Mouse (Mus musculus): ENCODE data around the gene C130079G13Rik.
"Not testable (repeated sequence)": the region's sequence is repeated elsewhere in the genome, so short reads cannot be mapped to it uniquely, and the experiment has no call there.

C130079G13Rik gene

DNA sequence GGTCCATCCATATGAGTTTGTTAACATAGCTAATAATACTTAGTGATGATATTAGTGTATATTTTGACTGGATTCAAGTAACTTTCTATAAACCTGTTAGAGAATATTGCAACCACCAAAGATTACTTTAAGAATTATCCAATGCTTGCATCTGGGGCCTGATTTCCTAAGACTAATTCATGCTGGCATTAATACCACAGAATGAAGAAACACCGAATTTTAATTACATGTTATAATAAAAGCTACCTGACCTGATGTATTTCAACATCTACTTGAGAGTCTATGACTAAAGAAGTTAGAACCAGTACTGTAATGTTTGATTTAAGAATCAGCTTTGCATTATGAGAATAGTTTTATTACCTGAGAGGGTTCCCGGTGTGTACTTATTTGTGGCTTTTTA is at the start of gene C130079G13Rik:
C130079G13Rik (plus strand) TSS at position 301 of the 400 bp plus-strand sequence.
- no peak for DNase-seq (ENCODE audit: low spot score)

DNA sequence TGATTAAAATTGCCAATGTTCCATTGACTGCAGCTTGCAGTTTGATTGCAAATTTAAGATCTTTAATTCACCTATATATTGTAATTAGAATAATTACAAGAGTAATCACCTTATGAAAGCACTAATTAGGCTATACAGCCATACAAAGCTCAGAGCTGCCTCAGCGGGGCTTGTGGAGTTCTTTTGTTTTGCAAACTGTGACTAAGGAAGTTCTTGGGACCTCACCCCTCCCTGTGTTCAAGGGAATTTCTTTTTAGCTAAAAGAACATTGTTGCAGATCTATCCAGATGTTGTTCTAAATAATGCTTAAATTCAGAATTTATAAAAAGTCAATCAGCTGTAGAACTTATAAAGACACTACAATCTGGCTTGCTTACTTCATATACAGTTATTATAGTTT is 47.4 kb upstream of the C130079G13Rik start:
- DNase-seq (ENCODE audit: low spot score): not testable (repeated sequence)

DNA sequence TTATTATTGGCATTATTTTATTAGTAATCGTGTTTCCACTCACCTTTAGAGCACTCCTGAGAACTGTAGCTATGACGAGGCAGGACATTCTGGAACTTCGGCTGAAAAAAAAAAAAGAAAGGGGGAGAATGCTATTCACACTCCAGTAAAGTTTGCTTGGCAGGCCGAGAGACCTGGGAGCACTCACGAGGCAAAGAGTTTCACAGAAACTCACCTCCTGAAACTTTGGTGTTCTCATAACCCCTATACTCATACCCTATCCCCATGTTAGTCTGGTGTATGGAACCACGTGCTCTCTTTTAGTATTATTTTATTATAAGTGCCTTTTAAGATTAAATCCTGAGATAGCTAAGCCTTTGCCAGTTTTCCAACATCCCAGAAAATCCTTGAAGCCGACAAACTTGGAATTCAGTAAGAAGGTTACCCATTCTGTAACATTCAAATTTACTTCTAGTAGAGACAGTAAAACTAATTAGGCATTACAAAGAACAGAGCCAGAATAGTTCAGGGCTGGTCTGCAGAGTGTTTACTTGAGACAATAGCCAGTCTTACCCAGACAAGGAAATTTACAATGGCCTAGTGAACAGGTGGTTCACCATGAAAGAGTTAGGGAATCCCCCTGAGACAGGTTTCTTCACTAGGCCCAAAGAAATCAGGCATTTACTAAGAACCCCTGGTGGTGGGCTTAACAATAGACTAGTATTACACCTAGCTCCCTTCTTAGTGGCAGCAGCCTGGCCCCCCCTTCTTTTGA is 45.0 kb upstream of the C130079G13Rik start:
- DNase-seq (ENCODE audit: low spot score): not testable (repeated sequence)

DNA sequence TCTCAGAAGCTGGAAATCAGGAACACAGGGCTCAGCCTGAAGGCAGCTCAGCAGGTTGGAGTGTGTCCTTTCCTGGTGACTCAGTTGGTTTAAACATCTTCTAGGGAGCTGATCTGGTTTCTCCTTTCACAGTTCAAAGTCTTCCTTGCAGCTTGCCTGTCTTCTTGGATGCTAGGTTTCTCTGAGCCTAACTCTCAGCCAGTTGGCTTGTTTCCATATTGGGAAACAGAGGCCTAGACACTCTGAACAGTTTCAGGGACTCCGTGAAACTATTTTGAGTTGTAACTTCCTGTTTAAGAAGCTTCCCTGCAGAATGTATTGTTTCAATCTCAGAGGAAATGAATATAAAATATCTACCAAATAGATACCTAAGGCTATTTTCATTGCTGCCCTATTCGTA is 31.7 kb upstream of the C130079G13Rik start:
- no peak for DNase-seq (ENCODE audit: low spot score)

DNA sequence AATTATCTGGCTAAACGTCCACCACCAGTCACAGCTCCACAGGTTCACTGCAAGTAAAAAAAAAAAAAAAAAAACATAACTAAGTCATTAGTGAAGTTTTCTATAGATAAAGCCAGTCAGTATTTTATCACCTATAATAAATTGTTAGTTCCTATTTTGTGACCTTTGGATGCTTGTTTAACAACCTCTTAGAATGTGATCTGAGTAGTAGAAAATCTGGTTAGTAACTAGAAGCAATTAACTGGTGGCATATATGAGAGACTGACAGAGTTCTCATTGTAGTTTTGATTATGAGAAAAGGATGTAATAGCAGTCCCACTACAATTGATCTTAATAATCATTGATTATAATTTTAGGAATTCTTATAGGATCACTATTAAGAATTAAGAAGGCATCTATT is 9.6 kb downstream of the C130079G13Rik start:
- no peak for DNase-seq (ENCODE audit: low spot score)

DNA sequence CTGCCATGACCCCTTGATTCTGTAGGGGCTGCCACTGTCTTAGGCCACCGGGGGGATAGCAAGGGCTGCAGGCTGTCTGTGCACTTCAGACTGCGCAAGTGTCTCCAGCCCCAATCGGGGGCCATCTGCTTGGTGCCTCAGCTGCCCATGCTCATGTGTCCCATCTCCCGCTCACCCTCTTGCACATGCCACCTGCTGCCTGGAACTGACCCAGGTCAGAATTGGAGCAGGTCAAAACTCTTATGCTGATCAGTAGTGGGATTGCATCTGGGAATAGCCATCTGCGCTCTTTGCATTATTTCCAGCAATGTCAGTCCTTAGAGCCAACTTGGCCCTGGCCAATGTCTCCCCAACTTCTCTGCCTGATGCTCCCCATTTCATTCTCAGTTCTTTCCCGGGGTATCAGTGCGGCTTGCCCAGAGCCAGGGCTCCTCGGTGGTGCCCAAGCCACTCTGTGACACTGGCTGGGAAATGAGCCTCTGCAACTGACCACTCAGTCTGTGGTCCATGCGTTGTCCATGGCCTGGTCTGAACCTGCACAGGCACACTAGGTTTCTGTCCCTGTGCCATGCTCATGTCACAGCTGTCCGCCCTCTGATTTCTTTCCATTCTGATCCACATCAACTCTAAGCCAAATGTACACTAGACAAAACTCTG is 22.4 kb downstream of the C130079G13Rik start:
- DNase-seq (ENCODE audit: low spot score): no peak

DNA sequence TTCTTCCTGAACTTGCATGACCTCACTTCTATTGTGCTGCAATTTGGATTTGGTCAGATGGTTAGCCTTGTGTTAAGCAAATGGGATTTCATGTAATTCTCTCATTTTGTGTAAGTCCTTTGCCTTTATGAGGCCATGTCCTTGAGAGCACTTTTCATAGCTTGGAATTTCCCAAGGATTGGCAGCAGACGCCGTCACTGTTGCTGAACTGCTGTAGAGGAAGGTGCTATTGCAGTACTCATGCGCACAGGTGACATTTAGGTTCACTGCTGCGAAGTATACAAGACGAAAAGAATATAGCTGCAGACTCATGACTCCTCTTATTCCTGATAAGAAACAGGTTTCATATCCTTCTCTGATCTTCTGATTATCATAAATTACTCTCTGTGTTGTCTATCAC is 45.9 kb downstream of the C130079G13Rik start:
- DNase-seq (ENCODE audit: low spot score): no peak

DNA sequence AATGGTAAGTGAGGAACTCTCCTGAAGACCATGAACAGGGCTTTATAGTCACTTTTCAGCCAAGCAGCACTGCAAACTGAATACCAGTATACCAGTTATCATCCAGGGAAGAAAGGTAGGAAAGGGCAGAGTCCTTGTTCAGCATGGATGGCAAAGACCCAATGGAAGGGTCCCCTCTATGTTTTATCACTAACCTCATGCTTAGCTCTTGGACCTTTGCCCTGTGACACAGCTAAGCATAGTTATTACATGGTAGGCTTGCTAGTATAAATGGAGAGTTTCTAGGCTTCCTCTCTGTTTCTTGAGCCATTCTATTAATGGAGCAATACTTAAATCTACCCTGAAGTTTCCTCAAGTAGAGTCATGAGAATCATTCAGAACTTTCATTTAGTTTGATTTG is 49.6 kb downstream of the C130079G13Rik start:
- no peak for DNase-seq (ENCODE audit: low spot score)
